Mouse (Mus musculus) small intestine, adult 2 months (tissue): ENCODE results near the gene Krtap15.

Source experiments
- CTCF ChIP-seq: fragments of 200-500 bp; IDR thresholded peaks from 2 replicates; pipeline ENCODE4 v1.5.1; 2012; ENCODE audit warnings: low read depth, mild to moderate bottlenecking, control low read depth, inconsistent platforms, low read length, moderate library complexity, mixed read lengths; ENCODE audit not compliant: insufficient replicate concordance, insufficient read length; ENCODE audit errors: extremely low read depth
- POLR2A ChIP-seq: fragments of 200-500 bp; IDR thresholded peaks from 2 replicates; pipeline ENCODE4 v1.6.1; 2012; ENCODE audit warnings: low read depth, mild to moderate bottlenecking, control low read depth, inconsistent platforms, low read length, moderate library complexity

GRCm38 (mm10) chr16:88823736-88824135, 3.7 kb downstream of the Krtap15 start:
- no peak for TF ChIP-seq CTCF
- TF ChIP-seq POLR2A: no peak
